Mouse (Mus musculus) heart, postnatal 0 days (tissue): ENCODE results near the gene Gpx3. TPM values are rescaled to one million over a fixed set of nuclear protein-coding genes. Genes with fewer than 3 reads are reported as not detected.

Experiments
- ATAC-seq: fragments of 200-750 bp; cut with Nextera tagmentation; 2 replicates; pipeline ENCODE4 v1.8.0; 2017; ENCODE audit warnings: low read depth, moderate number of reproducible peaks, moderate library complexity; ENCODE audit not compliant: insufficient read depth
- DNase-seq: peaks from one replicate; pipeline ENCODE4 v3.0.0-alpha.2; 2016; ENCODE audit warnings: low spot score
- H3K27ac ChIP-seq: fragments of 300-500 bp; sonication (generic); 2 replicates; pipeline ENCODE4 v1.5.1; 2014; ENCODE audit warnings: low read depth, mild to moderate bottlenecking
- H3K27me3 ChIP-seq: fragments of 300-500 bp; sonication (generic); 2 replicates; pipeline ENCODE4 v1.6.1; 2014; ENCODE audit warnings: low read length, mixed read lengths; ENCODE audit not compliant: control insufficient read depth, insufficient read depth
- H3K36me3 ChIP-seq: fragments of 300-500 bp; sonication (generic); replicated peaks from 2 replicates; pipeline ENCODE4 v1.6.1; 2014; ENCODE audit warnings: low read length, mixed read lengths; ENCODE audit not compliant: control insufficient read depth, insufficient read depth
- H3K4me1 ChIP-seq: fragments of 300-500 bp; sonication (generic); 2 replicates; pipeline ENCODE4 v1.6.1; 2014; ENCODE audit warnings: antibody characterized with exemption; ENCODE audit not compliant: control insufficient read depth, insufficient read depth
- H3K4me2 ChIP-seq: fragments of 300-500 bp; sonication (generic); 2 replicates; pipeline ENCODE4 v1.6.1; 2014; ENCODE audit warnings: low read depth, mild to moderate bottlenecking, low read length, moderate library complexity
- H3K4me3 ChIP-seq: fragments of 300-500 bp; sonication (generic); 2 replicates; pipeline ENCODE4 v1.5.1; 2014; ENCODE audit warnings: low read depth, low read length
- H3K9ac ChIP-seq: fragments of 300-500 bp; sonication (generic); replicated peaks from 2 replicates; pipeline ENCODE4 v1.6.1; 2014; ENCODE audit warnings: low read depth, low read length, mixed read lengths
- H3K9me3 ChIP-seq: fragments of 300-500 bp; sonication (generic); replicated peaks from 2 replicates; pipeline ENCODE4 v1.6.1; 2016; ENCODE audit warnings: low read length; ENCODE audit not compliant: control insufficient read depth
- CTCF ChIP-seq: IDR thresholded peaks from 2 replicates; pipeline ENCODE4 v1.5.1; 2016; ENCODE audit warnings: antibody characterized with exemption, control low read depth, low read depth
- EP300 ChIP-seq: IDR thresholded peaks from 2 replicates; pipeline ENCODE4 v1.6.1; 2016; ENCODE audit warnings: antibody characterized with exemption, low read depth
- WGBS: fragments of 180-500 bp; shearing (Covaris S2); extraction: QIAGEN DNeasy Blood & Tissue Kit; methylation state at CpG from one replicate; pipeline ENCODE4 v1.1.7; 2014; 5-methylcytosine and 5-hydroxymethylcytosine counted together
- polyA plus RNA-seq: library from polyadenylated mRNA; unstranded; fragments of >200 nt; fragmentation: Nextera tagmentation; extraction: Ambion mirVana; gene quantifications from 2 replicates; pipeline ENCODE4 v1.2.1, GENCODE M21; 2015
- total RNA-seq: library from RNA; depleted of rRNA; stranded (reverse); fragments of >200 nt; gene quantifications from 2 replicates; pipeline ENCODE4 v1.2.3, GENCODE M21; 2014; ENCODE audit warnings: low replicate concordance

Gpx3 gene
- total and polyA plus RNA-seq, 2 experiments from 2014 or later, result 114 to 788 TPM

DNA sequence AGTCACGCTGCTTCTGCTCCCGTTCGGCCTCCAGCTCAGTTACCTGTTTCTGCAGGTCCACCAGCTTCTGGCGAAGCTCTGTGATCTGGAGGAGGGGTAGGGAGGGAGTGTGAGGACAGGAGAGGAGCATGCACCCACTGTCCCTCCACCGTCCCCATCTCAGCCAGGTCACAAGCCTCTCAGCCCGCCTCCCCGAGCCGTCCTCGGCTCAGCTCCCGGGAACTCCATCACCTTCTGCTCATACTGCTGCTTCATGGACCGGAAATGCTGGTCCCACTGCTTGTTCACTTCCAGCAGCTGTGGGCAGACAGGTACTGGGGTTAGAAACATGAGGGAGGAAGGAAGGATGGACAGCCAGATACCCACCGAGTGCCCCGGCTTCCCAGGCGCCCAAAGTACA is 21.9 kb downstream of the Gpx3 start:
- peaks cover 82% of the 10 kb centered on the region for H3K36me3 ChIP-seq
- no peak overlapping the region for H3K27ac ChIP-seq
- WGBS, result 82% methylated on average over 14 of the region's 14 CpGs
- no peak overlapping the region for H3K4me3 ChIP-seq
- H3K4me1 ChIP-seq, result 0 out of 2 replicates have a peak, but pooled peaks cover 18% of the 10 kb centered on the region
- H3K9me3 ChIP-seq, result no peaks in the 10 kb centered on the region
- no peaks in the 10 kb centered on the region for H3K27me3 ChIP-seq
- DNase-seq (no peak), ATAC-seq (no peak)
- H3K4me2 ChIP-seq, result no peak overlapping the region
- no peak overlapping the region for H3K9ac ChIP-seq
- TF ChIP-seq CTCF, result no peak
- no peak for TF ChIP-seq EP300

DNA sequence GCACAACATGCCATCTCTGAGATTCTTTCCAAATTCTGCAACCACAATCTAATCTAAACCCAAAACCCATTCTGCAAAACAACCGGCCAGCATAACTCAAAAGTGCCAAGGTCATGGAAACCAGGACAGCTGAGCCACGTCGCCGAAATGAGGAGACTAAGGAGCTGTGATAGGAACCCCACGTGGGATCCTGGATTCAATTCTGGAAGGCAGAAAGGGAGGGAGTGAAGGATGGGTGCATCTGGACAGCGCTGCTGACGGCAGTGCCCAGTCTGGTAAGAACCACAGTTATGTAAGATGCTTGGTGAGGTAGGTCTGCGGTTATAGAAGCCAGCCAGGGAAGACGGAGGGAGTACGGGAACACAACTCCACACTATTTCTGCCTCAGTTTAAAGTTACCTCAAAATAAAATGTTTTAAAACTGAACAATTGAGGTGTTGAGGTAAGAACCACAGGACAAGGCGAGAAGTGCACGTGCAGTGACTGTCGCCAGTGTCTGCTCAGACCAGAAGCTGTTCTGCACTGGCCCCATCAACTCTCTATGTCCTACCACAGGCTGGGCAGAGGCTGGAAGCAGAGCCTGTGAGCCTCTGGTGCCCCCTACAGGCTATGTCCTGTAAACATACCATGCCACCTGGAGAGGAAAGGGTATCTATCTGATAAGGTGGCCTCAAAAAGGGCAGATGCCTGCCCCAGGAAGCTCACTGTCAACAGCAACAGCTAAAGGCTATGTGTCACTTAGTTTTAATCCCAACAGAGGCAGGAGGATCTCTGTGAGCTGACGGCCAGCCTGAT is 25.3 kb downstream of the Gpx3 start:
- H3K27ac ChIP-seq, result no peak overlapping the region; the same call in 1 of the 2 replicates
- ATAC-seq (peak; percentile 74), DNase-seq (peak; percentile 78)
- no peaks in the 10 kb centered on the region for H3K9me3 ChIP-seq
- WGBS, result 50% methylated on average over 14 of the region's 14 CpGs
- peaks cover 82% of the 10 kb centered on the region for H3K36me3 ChIP-seq
- TF ChIP-seq EP300 (no peak), CTCF (peak; percentile 89)
- no peak overlapping the region for H3K4me2 ChIP-seq
- H3K4me1 ChIP-seq, result no peaks in the 10 kb centered on the region
- H3K27me3 ChIP-seq, result no peaks in the 10 kb centered on the region
- H3K9ac ChIP-seq, result no peak overlapping the region
- no peak overlapping the region for H3K4me3 ChIP-seq

DNA sequence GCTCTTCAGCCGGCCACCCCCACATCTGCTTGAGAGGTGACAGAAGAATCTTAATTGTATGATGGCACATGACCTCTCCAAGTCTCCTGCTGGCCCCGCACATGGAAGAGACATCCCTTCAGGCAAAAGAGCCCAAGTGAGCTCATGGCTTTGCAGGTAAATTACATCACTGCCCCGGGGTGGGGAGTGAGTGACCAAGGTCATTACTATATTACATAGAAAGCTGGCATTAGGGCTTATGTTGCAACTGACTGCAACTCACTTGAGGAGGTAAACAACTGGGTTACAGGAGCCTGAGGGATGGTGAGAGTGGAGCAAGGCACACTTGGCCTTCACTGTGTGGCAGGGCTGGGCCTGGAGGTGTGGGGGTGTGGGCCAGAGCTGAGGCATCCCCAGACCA is 26.0 kb downstream of the Gpx3 start:
- H3K4me1 ChIP-seq, result no peaks in the 10 kb centered on the region
- H3K27ac ChIP-seq, result no peak overlapping the region
- no peak overlapping the region for H3K4me2 ChIP-seq
- H3K27me3 ChIP-seq, result no peaks in the 10 kb centered on the region
- WGBS, result 79% methylated on average over 3 of the region's 3 CpGs
- no peak overlapping the region for H3K4me3 ChIP-seq
- peaks cover 80% of the 10 kb centered on the region for H3K36me3 ChIP-seq
- TF ChIP-seq EP300, result no peak
- TF ChIP-seq CTCF, result no peak
- ATAC-seq, result no peak
- H3K9me3 ChIP-seq, result no peaks in the 10 kb centered on the region
- no peak overlapping the region for H3K9ac ChIP-seq
- DNase-seq, result no peak

DNA sequence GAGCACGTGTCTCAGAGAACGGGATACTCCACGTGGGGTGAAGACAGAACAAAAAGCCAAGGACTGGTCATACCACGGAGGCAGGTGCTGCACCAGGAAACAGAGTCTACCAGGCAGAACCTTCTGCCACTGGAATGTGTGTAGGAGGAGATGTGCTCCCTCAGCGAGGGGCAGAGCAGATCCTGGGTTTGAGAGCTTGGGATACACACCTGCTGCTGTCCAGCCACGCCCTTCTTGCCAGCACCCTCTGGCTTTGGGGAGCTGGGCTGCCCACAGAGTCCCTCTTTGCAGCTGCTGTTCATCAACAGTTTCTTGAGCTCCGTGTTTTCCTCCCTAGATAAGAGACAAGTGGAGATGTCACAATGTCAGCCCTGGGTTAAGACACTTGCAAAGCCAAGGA is 26.6 kb downstream of the Gpx3 start:
- Histone ChIP-seq H3K4me3 (no peak overlapping the region), H3K4me1 (no peaks in the 10 kb centered on the region), H3K27me3 (no peaks in the 10 kb centered on the region), H3K9ac (no peak overlapping the region), H3K4me2 (no peak overlapping the region), H3K27ac (no peak overlapping the region), H3K36me3 (peaks cover 80% of the 10 kb centered on the region), H3K9me3 (no peaks in the 10 kb centered on the region)
- DNase-seq (no peak), ATAC-seq (no peak)
- 66% methylated on average over 7 of the region's 7 CpGs for WGBS
- TF ChIP-seq CTCF, result no peak
- no peak for TF ChIP-seq EP300

DNA sequence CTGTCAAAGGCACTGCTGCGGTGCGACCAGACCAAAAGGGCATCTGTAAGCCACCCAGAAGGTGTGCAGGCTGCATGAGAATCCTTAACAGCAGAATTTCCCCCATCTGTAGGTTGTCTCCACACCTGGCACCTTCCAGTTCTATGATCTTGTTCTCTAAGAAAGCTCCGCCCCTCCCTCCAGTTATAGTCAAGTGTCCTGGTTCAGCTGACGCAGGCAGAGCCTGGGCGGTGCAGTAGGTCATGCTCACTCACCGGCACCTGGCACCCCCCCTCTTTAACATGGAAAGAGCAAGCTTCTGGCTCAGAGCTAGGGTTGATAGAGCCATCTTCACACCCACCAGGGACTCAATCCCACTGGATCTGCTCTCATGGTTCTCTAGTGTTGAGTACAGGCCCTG is 27.0 kb downstream of the Gpx3 start:
- WGBS, result 81% methylated on average over 6 of the region's 6 CpGs
- H3K27me3 ChIP-seq, result no peaks in the 10 kb centered on the region
- H3K36me3 ChIP-seq, result peaks cover 80% of the 10 kb centered on the region
- no peak overlapping the region for H3K4me3 ChIP-seq
- H3K4me2 ChIP-seq, result no peak overlapping the region
- DNase-seq, result no peak
- H3K4me1 ChIP-seq, result no peaks in the 10 kb centered on the region
- no peak for ATAC-seq
- H3K9ac ChIP-seq, result no peak overlapping the region
- H3K9me3 ChIP-seq, result no peaks in the 10 kb centered on the region
- H3K27ac ChIP-seq, result no peak overlapping the region
- TF ChIP-seq EP300, result no peak

DNA sequence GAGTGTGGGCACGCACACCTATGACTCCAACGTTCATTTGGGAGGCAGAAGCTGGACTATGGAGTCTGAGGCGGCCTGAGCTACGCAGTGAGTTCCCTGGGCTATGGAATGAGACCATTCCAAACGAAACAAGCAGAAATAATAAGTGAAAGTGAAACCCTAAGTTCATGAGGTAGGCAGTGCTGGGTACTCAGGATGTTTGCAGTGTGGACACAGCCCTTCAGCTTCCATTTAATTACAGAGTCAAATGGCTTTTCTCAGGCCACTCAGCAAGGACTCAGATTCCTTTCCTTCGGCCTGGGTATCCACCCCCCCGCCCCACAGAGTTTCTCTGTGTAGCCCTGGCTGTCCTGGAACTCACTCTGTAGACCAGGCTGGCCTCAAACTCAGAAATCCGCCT is 27.5 kb downstream of the Gpx3 start:
- Histone ChIP-seq H3K36me3 (peaks cover 79% of the 10 kb centered on the region), H3K4me3 (no peak overlapping the region), H3K9me3 (no peaks in the 10 kb centered on the region), H3K4me1 (no peaks in the 10 kb centered on the region), H3K27me3 (no peaks in the 10 kb centered on the region), H3K4me2 (no peak overlapping the region), H3K9ac (no peak overlapping the region), H3K27ac (no peak overlapping the region)
- no peak for DNase-seq
- TF ChIP-seq CTCF (no peak), EP300 (no peak)
- ATAC-seq, result no peak
- 86% methylated on average over 8 of the region's 8 CpGs for WGBS
